Mouse (Mus musculus) stomach, embryonic 16.5 days (tissue): Measurements from ENCODE around the gene Hnrnpul2. TPM values are rescaled to one million over a fixed set of nuclear protein-coding genes. Genes with fewer than 3 reads are reported as not detected.

ENCODE experiments used
- ATAC-seq: fragments of 200-750 bp; cut with Nextera tagmentation; 2 replicates; pipeline ENCODE4 v1.8.0; 2017; ENCODE audit warnings: moderate number of reproducible peaks, moderate TSS enrichment; ENCODE audit not compliant: insufficient read depth, low FRiP score
- H3K27ac ChIP-seq: fragments of 300-500 bp; sonication (generic); 2 replicates; pipeline ENCODE4 v1.5.1; 2014; ENCODE audit warnings: low read length
- H3K27me3 ChIP-seq: fragments of 300-500 bp; sonication (generic); 2 replicates; pipeline ENCODE4 v1.6.1; 2014; ENCODE audit warnings: low read length, control low read depth, mixed read lengths; ENCODE audit not compliant: control insufficient read depth, insufficient read depth
- H3K36me3 ChIP-seq: fragments of 300-500 bp; sonication (generic); 2 replicates; pipeline ENCODE4 v1.6.1; 2014; ENCODE audit warnings: low read length; ENCODE audit not compliant: control insufficient read depth, insufficient read depth
- H3K4me1 ChIP-seq: fragments of 300-500 bp; sonication (generic); 2 replicates; pipeline ENCODE4 v1.6.1; 2014; ENCODE audit warnings: low read length, control low read depth, mixed read lengths; ENCODE audit not compliant: control insufficient read depth, insufficient read depth
- H3K4me2 ChIP-seq: fragments of 300-500 bp; sonication (generic); 2 replicates; pipeline ENCODE4 v1.6.1; 2014; ENCODE audit warnings: low read depth, low read length, mixed read lengths
- H3K4me3 ChIP-seq: fragments of 300-500 bp; sonication (generic); replicated peaks from 2 replicates; pipeline ENCODE4 v1.5.1; 2014; ENCODE audit warnings: mild to moderate bottlenecking, low read length
- H3K9ac ChIP-seq: fragments of 300-500 bp; sonication (generic); 2 replicates; pipeline ENCODE4 v1.6.1; 2014; ENCODE audit warnings: low read length
- H3K9me3 ChIP-seq: fragments of 300-500 bp; sonication (generic); replicated peaks from 2 replicates; pipeline ENCODE4 v1.6.1; 2016; ENCODE audit warnings: low read length, control low read depth; ENCODE audit not compliant: control insufficient read depth
- WGBS: fragments of 180-500 bp; shearing (Covaris S2); extraction: QIAGEN DNeasy Blood & Tissue Kit; methylation state at CpG from one replicate; pipeline ENCODE4 v1.1.7; 2014; 5-methylcytosine and 5-hydroxymethylcytosine counted together
- polyA plus RNA-seq: library from polyadenylated mRNA; unstranded; fragments of >200 nt; fragmentation: Nextera tagmentation; extraction: Ambion mirVana; gene quantifications from 2 replicates; pipeline ENCODE4 v1.2.1, GENCODE M21; 2015

Hnrnpul2 gene
- polyA plus RNA-seq, 1 experiment from 2014 or later = 4.7 TPM

DNA sequence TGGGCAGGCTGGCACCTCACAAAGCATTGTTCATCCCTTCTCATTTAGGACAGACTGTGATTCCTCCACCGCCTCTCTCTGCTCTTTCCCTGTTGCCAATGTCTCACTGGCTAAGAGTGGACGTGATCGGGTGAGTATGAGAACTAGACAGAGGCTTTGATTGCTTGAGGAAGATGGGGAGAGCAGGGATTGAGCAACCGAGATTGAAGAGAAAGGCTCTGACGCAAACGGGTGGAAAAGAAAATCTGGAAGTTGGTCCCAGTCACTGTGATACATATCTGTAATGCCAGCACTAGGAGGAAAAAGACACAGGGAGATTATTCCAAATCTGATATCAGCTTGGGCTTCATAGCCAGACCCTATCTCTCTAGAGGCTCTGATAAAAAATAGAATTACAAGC is 23.2 kb downstream of the Hnrnpul2 start:
- 88% methylated on average over 6 of the region's 6 CpGs for WGBS
- Histone ChIP-seq H3K9me3 (no peaks in the 10 kb centered on the region), H3K9ac (no peak overlapping the region), H3K4me3 (no peak overlapping the region), H3K4me1 (peaks cover 16% of the 10 kb centered on the region), H3K36me3 (0 out of 2 replicates have a peak, but pooled peaks cover 6% of the 10 kb centered on the region), H3K27me3 (no peaks in the 10 kb centered on the region), H3K27ac (no peak overlapping the region), H3K4me2 (no peak overlapping the region)
- ATAC-seq = no peak

DNA sequence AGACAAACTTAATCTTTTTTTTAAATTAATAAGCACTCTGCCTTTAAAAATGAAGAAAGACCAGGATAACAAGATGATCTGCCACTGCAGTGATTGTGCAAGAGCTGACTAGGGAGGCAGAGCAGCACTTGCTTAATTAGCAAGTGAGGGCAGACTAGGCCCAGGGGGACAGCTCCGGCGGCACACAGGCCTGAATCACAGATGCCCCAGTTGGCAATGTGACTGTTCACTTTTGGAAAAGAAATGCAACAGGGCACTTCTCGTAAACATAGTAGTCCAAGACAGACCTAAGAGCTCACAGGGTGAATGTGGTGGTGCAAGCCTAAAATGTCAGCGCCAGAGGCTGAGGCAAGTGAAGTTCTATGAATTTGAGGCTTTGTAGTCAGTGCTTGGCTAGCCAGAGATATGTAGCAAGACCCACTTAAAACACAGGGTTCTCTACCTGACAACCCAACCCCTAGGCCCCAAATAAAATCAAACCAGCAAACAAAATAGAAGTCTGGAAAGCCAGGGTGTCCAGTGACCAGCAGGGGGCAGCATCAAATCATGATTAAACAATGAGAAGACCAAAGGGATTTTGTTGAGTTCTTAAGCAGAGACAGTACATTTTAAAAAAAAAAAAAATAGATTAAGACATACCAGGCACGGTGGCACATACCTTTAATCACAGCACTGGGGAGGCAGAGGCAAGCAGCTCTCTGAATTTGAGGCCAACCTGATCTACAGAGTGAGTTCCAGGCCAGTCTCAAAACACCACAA is 24.7 kb downstream of the Hnrnpul2 start:
- no peaks in the 10 kb centered on the region for H3K27me3 ChIP-seq
- H3K4me3 ChIP-seq = no peak overlapping the region
- H3K4me1 ChIP-seq = peaks cover 5% of the 10 kb centered on the region; the same call in 1 of the 2 replicates
- ATAC-seq = no peak
- no peaks in the 10 kb centered on the region for H3K9me3 ChIP-seq
- 0 out of 2 replicates have a peak, but pooled peaks cover 6% of the 10 kb centered on the region for H3K36me3 ChIP-seq
- H3K9ac ChIP-seq = no peak overlapping the region
- no peak overlapping the region for H3K27ac ChIP-seq
- 57% methylated on average over 5 of the region's 5 CpGs for WGBS
- no peak overlapping the region for H3K4me2 ChIP-seq

GRCm38 (mm10) chr19:8848356-8848755 is 28.5 kb downstream of the Hnrnpul2 start:
- ATAC-seq = no peak
- Histone ChIP-seq H3K4me3 (no peak overlapping the region), H3K4me1 (no peaks in the 10 kb centered on the region), H3K27ac (no peak overlapping the region), H3K9ac (no peak overlapping the region), H3K4me2 (no peak overlapping the region), H3K9me3 (no peaks in the 10 kb centered on the region), H3K27me3 (no peaks in the 10 kb centered on the region), H3K36me3 (0 out of 2 replicates have a peak, but pooled peaks cover 6% of the 10 kb centered on the region)
- WGBS = 68% methylated on average over 5 of the region's 5 CpGs

DNA sequence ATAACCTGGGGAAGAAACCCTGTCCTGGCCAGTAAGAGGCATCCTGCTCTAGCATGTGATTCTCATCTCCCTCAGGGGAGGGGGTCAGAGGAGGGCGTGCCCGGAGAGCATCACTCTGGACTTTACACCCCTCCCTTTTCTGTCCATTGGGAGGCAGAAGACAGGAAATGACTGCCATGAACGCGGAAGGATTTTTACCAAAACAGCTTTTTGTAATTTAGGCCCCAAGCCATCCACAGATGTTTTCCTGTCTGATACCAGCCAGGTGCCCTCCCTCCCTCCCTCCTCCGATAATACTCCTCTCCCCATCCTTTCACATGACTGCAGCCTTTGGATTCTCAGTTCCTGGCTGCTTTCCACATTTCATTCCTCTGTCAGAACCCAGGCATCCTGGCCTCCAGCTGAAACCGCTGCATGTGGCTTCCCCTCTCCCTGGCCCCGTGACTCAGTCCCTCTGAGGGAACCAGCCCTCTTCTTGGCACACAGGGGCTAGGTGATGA is 30.6 kb downstream of the Hnrnpul2 start, which contains the start of gene Lrrn4cl:
Gene Lrrn4cl, plus strand, starts transcription at position 367 of the 500 bp plus-strand sequence.
- 22% methylated on average over 7 of the region's 7 CpGs for WGBS
- Histone ChIP-seq H3K27me3 (no peaks in the 10 kb centered on the region), H3K36me3 (0 out of 2 replicates have a peak, but pooled peaks cover 6% of the 10 kb centered on the region), H3K4me2 (peak within 1 kb of the TSS; percentile 42), H3K9ac (peak within 1 kb of the TSS; percentile 61), H3K27ac (peak within 1 kb of the TSS; percentile 36), H3K4me1 (no peaks in the 10 kb centered on the region), H3K4me3 (peak within 1 kb of the TSS; percentile 2; the same call in 1 of the 2 replicates), H3K9me3 (no peaks in the 10 kb centered on the region)
- ATAC-seq = peak; percentile 76

GRCm38 (mm10) chr19:8851639-8852038 is 31.8 kb downstream of the Hnrnpul2 start:
- WGBS = 35% methylated on average over 7 of the region's 7 CpGs
- ATAC-seq = no peak
- Histone ChIP-seq H3K4me3 (no peak overlapping the region), H3K4me2 (no peak overlapping the region), H3K36me3 (0 out of 2 replicates have a peak, but pooled peaks cover 6% of the 10 kb centered on the region), H3K27ac (no peak overlapping the region), H3K4me1 (no peaks in the 10 kb centered on the region), H3K9ac (no peak overlapping the region), H3K27me3 (no peaks in the 10 kb centered on the region), H3K9me3 (no peaks in the 10 kb centered on the region)

DNA sequence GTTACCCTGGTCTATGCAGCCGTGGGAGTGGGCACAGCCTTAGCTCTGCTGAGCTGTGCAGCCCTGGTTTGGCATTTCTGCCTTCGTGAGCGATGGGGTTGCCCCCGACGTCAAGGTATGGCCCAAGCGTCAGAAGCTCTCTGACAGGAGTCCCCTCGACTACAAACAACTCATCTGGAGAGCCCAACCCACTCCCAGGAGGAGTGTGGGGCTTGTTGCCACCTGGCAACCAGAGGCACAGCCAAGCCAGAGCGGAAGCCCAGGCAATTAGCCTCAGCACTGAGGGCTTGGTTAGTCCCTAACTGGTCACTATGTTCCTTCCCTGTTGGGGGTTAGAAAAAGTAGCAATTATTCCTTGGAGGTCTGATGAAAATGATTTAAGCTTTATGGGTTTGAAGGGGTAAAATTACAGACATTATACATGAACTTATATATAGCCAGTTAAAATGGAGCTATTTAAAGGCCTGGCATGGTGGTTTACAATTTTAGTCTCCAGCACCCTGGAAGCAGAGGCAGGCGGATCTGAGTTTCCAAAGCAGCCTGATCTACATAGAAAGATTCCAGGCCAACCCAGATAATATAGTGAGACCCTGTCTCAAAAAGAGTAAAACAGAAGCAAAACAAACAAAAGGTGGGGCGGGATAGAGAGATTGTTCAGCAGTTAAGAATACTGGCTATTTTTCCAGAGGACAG is 32.6 kb downstream of the Hnrnpul2 start:
- Histone ChIP-seq H3K4me1 (no peaks in the 10 kb centered on the region), H3K36me3 (0 out of 2 replicates have a peak, but pooled peaks cover under 1% of the 10 kb centered on the region), H3K4me2 (no peak overlapping the region), H3K27ac (no peak overlapping the region), H3K9me3 (no peaks in the 10 kb centered on the region), H3K9ac (no peak overlapping the region), H3K27me3 (no peaks in the 10 kb centered on the region), H3K4me3 (no peak overlapping the region)
- 52% methylated on average over 10 of the region's 10 CpGs for WGBS
- ATAC-seq = no peak

- Histone ChIP-seq H3K4me1 (no peaks in the 10 kb centered on the region), H3K27ac (no peak overlapping the region), H3K27me3 (no peaks in the 10 kb centered on the region), H3K4me3 (no peak overlapping the region), H3K9me3 (no peaks in the 10 kb centered on the region), H3K36me3 (no peaks in the 10 kb centered on the region), H3K9ac (no peak overlapping the region), H3K4me2 (no peak overlapping the region)
- ATAC-seq = no peak
- WGBS = 86% methylated on average over 3 of the region's 3 CpGs
Observed at GRCm38 (mm10) chr19:8853117-8853516, 33.3 kb downstream of the Hnrnpul2 start.

DNA sequence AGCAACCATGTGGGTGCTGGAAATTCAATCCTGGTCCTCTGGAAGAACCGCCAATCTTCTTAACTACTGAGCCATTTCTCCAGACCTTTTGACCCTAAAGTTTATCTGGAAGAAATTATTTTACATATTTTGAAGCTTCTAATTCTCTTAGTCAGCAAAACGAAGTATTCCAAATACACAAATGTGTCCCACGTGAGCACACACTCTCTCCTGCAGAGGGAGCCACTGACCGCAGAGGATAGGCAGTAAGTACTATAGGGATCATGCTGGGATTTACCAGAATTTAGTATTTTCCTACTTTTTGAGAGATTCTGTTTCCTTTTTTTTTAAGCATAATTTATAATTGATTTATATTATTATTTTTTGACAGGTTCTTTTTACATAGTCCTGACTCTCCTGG is 37.9 kb downstream of the Hnrnpul2 start:
- H3K4me3 ChIP-seq = no peak overlapping the region
- no peaks in the 10 kb centered on the region for H3K27me3 ChIP-seq
- H3K4me2 ChIP-seq = no peak overlapping the region
- WGBS = 45% methylated on average over 4 of the region's 4 CpGs
- no peak overlapping the region for H3K27ac ChIP-seq
- no peaks in the 10 kb centered on the region for H3K36me3 ChIP-seq
- no peak for ATAC-seq
- no peak overlapping the region for H3K9ac ChIP-seq
- no peaks in the 10 kb centered on the region for H3K4me1 ChIP-seq
- H3K9me3 ChIP-seq = no peaks in the 10 kb centered on the region

DNA sequence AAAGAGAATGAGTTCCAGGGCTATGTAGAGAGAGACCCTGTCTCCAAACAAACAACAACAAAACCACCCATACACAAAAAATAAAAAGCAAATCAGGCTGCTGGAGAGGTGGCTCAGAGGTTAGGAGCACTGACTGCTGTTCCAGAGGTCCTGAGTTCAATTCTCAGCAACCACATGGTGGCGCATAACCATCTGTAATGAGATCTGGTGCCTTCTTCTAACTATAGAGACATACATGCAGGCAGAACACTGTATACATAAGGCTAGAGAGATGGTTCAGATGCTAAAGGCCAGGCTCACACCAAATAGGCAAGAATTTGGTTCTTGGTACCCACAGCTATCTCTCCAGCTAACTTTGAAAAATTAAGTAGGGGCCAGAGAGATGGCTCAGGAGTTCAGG is 39.2 kb downstream of the Hnrnpul2 start:
- no peaks in the 10 kb centered on the region for H3K9me3 ChIP-seq
- no peaks in the 10 kb centered on the region for H3K36me3 ChIP-seq
- H3K27ac ChIP-seq = no peak overlapping the region
- no peak overlapping the region for H3K4me3 ChIP-seq
- H3K4me2 ChIP-seq = no peak overlapping the region
- no peaks in the 10 kb centered on the region for H3K4me1 ChIP-seq
- WGBS = 22% methylated on average over 1 of the region's 1 CpGs
- H3K27me3 ChIP-seq = no peaks in the 10 kb centered on the region
- H3K9ac ChIP-seq = no peak overlapping the region
- ATAC-seq = peak; percentile 33; the same call in 1 of the 2 replicates
